Mouse (Mus musculus): ENCODE data around the gene P3h4. TPM values are rescaled to one million over a fixed set of nuclear protein-coding genes. Genes with fewer than 3 reads are reported as not detected.
"Not testable (repeated sequence)": the region's sequence is repeated elsewhere in the genome, so short reads cannot be mapped to it uniquely, and the experiment has no call there.

The P3h4 gene
- polyA plus RNA-seq, 1 experiment from 2014 or later = 69.1 TPM

DNA sequence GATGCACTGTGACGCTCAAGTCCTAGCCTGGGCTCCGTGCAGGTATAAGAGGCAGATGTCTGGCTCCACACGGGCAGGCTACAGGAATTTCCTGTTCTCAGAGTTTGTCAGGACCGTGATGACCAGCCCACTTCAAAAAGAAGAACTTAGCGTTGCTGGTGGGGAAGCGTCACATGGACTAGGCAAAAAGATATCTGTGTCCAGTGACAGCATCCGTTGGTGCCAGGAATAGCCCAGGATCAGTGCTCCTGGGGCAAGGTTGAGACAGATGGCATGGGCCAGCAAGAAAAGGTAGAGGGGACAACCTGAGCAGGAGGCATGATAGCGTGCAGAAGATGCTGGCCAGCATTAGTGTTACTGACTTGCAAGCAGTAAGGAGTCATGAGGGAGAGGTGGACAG, 44.8 kb downstream of the P3h4 start:
- Histone ChIP-seq H3K4me3 (ENCODE audit: low read length) (no peak overlapping the region), H3K4me1 (ENCODE audit: insufficient read depth, low read length) (no peaks in the 10 kb centered on the region), H3K9me3 (ENCODE audit: low read length) (no peaks in the 10 kb centered on the region), H3K27me3 (ENCODE audit: insufficient read depth, low read length) (no peaks in the 10 kb centered on the region), H3K27ac (ENCODE audit: low read length) (no peak overlapping the region), H3K36me3 (ENCODE audit: insufficient read depth, low read length) (peaks cover 41% of the 10 kb centered on the region), H3K9ac (replicated peaks; ENCODE audit: low read length) (no peak overlapping the region), H3K4me2 (replicated peaks; ENCODE audit: low read depth, low read length) (no peak overlapping the region)
- 73% methylated on average over 8 of the region's 8 CpGs for WGBS
- ATAC-seq (ENCODE audit: low FRiP score, low TSS enrichment) = no peak

DNA sequence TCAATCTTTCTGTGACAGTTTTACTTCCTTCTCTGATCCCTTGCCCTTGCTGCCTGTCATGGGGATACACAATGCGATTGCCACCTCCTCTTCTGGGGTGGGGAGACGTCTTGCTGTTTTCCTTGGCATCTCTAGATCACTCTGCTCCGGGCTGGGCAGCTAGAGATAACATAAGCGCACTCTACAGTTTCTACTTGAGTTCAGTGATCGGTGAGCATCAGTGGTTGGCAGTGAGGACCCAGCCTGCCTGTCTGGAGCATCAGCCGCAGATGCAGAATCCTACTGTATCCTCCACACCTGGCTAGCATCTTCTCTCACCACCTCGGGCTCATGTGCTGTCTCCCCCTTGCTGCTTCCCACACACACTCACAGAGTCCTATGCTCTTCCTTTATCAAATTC, 45.5 kb downstream of the P3h4 start:
- ATAC-seq (ENCODE audit: low FRiP score, low TSS enrichment) = no peak
- Histone ChIP-seq H3K27ac (ENCODE audit: low read length) (no peak overlapping the region), H3K9me3 (ENCODE audit: low read length) (no peaks in the 10 kb centered on the region), H3K4me2 (replicated peaks; ENCODE audit: low read depth, low read length) (no peak overlapping the region), H3K4me1 (ENCODE audit: insufficient read depth, low read length) (no peaks in the 10 kb centered on the region), H3K36me3 (ENCODE audit: insufficient read depth, low read length) (peaks cover 37% of the 10 kb centered on the region), H3K4me3 (ENCODE audit: low read length) (no peak overlapping the region), H3K27me3 (ENCODE audit: insufficient read depth, low read length) (no peaks in the 10 kb centered on the region), H3K9ac (replicated peaks; ENCODE audit: low read length) (no peak overlapping the region)
- WGBS = 36% methylated on average over 7 of the region's 7 CpGs

DNA sequence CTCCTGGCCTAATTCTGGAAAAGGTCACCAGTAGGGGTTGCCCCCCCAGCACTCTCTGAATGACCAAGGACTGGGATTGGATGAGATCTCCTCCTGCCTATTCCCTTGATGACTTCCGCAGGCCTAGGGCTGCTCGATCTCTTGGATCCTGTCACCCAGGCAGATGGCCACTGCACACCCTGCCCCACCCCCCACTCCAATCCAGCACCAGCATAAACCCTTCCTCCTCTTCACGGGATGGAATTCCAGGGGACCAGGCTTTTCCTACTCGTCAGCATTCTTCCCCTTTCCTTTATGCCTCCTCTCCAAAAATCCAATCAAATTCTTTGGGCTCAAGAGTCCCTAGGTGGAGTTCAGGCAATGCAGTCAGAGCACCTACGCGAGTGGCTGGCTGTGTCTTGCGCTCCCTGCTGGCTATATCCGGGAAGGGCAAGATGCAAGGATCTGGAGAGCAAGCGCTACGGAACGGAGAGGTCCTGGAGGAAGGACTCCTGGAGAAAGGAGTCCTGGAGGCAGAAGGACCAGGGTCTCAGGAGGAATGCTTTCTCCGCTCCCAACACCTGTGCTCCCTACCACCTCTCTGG, 51.6 kb downstream of the P3h4 start:
- 17% methylated on average over 12 of the region's 12 CpGs for WGBS
- no peaks in the 10 kb centered on the region for H3K36me3 ChIP-seq (ENCODE audit: insufficient read depth, low read length)
- H3K4me3 ChIP-seq (ENCODE audit: low read length) = no peak overlapping the region
- H3K27me3 ChIP-seq (ENCODE audit: insufficient read depth, low read length) = peaks cover 19% of the 10 kb centered on the region
- H3K27ac ChIP-seq (ENCODE audit: low read length) = no peak overlapping the region
- peak; percentile 65 for ATAC-seq (ENCODE audit: low FRiP score, low TSS enrichment)
- no peaks in the 10 kb centered on the region for H3K4me1 ChIP-seq (ENCODE audit: insufficient read depth, low read length)
- no peak overlapping the region for H3K9ac ChIP-seq (replicated peaks; ENCODE audit: low read length)
- H3K9me3 ChIP-seq (ENCODE audit: low read length) = no peaks in the 10 kb centered on the region
- H3K4me2 ChIP-seq (replicated peaks; ENCODE audit: low read depth, low read length) = no peak overlapping the region

DNA sequence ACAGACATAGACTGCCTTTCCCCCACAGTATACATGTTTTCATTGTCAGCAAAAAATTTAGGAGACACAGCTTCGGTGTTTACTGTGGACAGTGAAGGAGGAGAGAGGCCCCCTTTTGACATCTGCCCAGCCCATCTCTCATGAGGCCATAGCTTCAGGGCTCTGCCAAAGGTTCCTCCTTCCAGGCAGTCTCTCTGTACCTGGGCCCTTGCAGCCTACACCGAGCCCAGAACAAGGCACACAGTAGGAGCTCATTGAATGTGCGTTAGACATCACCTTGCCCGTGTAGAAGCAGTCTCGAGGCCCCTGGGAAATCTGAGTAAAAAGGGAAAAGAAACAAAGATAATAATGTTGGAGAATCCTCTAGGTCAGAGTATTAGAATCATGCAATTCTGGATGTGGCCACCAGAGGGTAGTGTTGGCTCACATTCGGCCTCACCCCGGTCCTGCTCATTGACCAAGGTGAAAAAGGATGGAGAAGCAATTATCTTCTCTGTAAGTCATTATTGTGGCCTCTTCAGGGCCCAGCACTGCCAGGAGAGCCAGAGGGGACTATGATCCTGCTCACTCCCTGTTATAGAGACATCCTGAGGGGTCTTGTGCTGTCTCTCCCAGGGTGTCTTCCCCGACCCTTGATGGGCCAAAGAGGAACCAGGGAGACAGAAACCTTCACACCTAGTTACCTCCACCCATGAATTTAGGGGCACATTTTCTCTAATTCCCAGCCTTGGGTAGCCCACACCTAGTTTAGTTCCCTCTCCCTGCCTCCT, 52.2 kb downstream of the P3h4 start:
- no peak overlapping the region for H3K27ac ChIP-seq (ENCODE audit: low read length)
- 12% methylated on average over 8 of the region's 8 CpGs for WGBS
- H3K4me3 ChIP-seq (ENCODE audit: low read length) = no peak overlapping the region
- peaks cover 20% of the 10 kb centered on the region for H3K27me3 ChIP-seq (ENCODE audit: insufficient read depth, low read length)
- no peaks in the 10 kb centered on the region for H3K36me3 ChIP-seq (ENCODE audit: insufficient read depth, low read length)
- H3K4me1 ChIP-seq (ENCODE audit: insufficient read depth, low read length) = no peaks in the 10 kb centered on the region
- ATAC-seq (ENCODE audit: low FRiP score, low TSS enrichment) = peak; percentile 66
- H3K4me2 ChIP-seq (replicated peaks; ENCODE audit: low read depth, low read length) = no peak overlapping the region
- H3K9me3 ChIP-seq (ENCODE audit: low read length) = no peaks in the 10 kb centered on the region
- H3K9ac ChIP-seq (replicated peaks; ENCODE audit: low read length) = no peak overlapping the region

DNA sequence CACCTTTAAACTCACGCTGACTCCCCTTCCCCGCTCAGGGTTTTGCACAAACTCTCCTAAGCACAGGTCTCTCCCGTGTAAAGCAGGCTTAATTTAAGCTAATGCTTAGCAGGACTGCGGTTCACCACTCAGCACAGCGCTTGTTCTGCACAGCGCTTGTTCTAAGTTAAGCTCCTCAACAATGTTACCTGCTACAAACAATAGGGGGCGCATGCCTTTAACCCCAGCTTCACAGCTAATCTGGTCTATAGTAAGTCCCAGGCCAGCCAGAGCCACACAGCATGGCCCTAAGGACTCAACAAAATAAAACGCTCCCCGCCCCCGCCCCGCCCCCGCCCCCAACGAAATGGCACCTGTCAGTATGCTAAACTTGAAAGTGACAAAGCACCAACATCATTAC, 53.6 kb downstream of the P3h4 start:
- peaks cover 32% of the 10 kb centered on the region for H3K27me3 ChIP-seq (ENCODE audit: insufficient read depth, low read length)
- not testable (repeated sequence) for H3K4me1 ChIP-seq (ENCODE audit: insufficient read depth, low read length); H3K4me2 ChIP-seq (replicated peaks; ENCODE audit: low read depth, low read length); H3K27ac ChIP-seq (ENCODE audit: low read length); H3K9me3 ChIP-seq (ENCODE audit: low read length); H3K36me3 ChIP-seq (ENCODE audit: insufficient read depth, low read length); H3K9ac ChIP-seq (replicated peaks; ENCODE audit: low read length); ATAC-seq (ENCODE audit: low FRiP score, low TSS enrichment); H3K4me3 ChIP-seq (ENCODE audit: low read length)
- WGBS = no CpG with 5 or more reads among the region's 13 CpGs

DNA sequence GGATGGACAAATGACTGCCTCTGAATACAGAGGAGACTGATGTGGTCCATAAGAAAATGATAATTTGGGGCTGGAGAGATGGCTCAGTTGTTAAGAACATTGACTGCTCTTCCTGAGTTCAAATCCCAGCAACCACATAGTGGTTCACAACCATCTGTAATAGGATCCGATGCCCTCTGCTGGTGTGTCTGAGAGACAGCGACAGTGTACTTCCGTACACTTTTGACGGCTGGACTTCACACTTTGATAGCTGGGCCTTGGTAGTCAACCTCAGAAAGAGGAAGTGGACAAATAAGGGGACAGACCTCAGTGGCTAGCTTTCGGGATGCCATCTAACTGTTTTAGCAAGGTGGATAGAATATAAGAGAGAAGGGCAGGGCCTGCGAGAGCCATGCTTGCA, 54.5 kb downstream of the P3h4 start:
- Histone ChIP-seq H3K9ac (replicated peaks; ENCODE audit: low read length) (no peak overlapping the region), H3K9me3 (ENCODE audit: low read length) (no peaks in the 10 kb centered on the region), H3K27me3 (ENCODE audit: insufficient read depth, low read length) (peaks cover 32% of the 10 kb centered on the region), H3K4me2 (replicated peaks; ENCODE audit: low read depth, low read length) (no peak overlapping the region), H3K27ac (ENCODE audit: low read length) (no peak overlapping the region), H3K4me1 (ENCODE audit: insufficient read depth, low read length) (peaks cover 8% of the 10 kb centered on the region), H3K36me3 (ENCODE audit: insufficient read depth, low read length) (no peaks in the 10 kb centered on the region), H3K4me3 (ENCODE audit: low read length) (no peak overlapping the region)
- ATAC-seq (ENCODE audit: low FRiP score, low TSS enrichment) = no peak
- 75% methylated on average over 6 of the region's 6 CpGs for whole genome bisulfite sequencing

Small RNA genes lying within 50 kb of the gene (microRNA-seq; reads per million reads assigned to microRNA genes)
- not detected for gene Gm27374

Other genes starting within 250 kb of the P3h4 start
- not detected in 2 replicates for gene Krt9, start 221.6 kb downstream of the P3h4 start, polyA plus RNA-seq (2015; fragmentation: Nextera tagmentation; extraction: Ambion mirVana)
- 0.90 and 1.7 TPM in 2 replicates for gene Krt14, start 207.3 kb downstream of the P3h4 start, polyA plus RNA-seq (2015; fragmentation: Nextera tagmentation; extraction: Ambion mirVana)
- gene Krt16, start 165.9 kb downstream of the P3h4 start, polyA plus RNA-seq (2015; fragmentation: Nextera tagmentation; extraction: Ambion mirVana) = not detected in 2 replicates
- 0.30 and 0.32 TPM in 2 replicates for gene Krt17, start 153.8 kb downstream of the P3h4 start, polyA plus RNA-seq (2015; fragmentation: Nextera tagmentation; extraction: Ambion mirVana)
- gene Krt42, start 145.0 kb downstream of the P3h4 start, polyA plus RNA-seq (2015; fragmentation: Nextera tagmentation; extraction: Ambion mirVana) = not detected in 2 replicates
- 1,403 and 1,568 TPM in 2 replicates for gene Eif1, start 95.0 kb downstream of the P3h4 start, polyA plus RNA-seq (2015; fragmentation: Nextera tagmentation; extraction: Ambion mirVana)
- not detected in 2 replicates for gene Gast, start 80.4 kb downstream of the P3h4 start, polyA plus RNA-seq (2015; fragmentation: Nextera tagmentation; extraction: Ambion mirVana)
- gene Hap1, start 58.7 kb downstream of the P3h4 start, polyA plus RNA-seq (2015; fragmentation: Nextera tagmentation; extraction: Ambion mirVana) = 15.5 and 18.6 TPM in 2 replicates
- 153 and 154 TPM in 2 replicates for gene Jup, start 17.1 kb downstream of the P3h4 start, polyA plus RNA-seq (2015; fragmentation: Nextera tagmentation; extraction: Ambion mirVana)
- 157 and 159 TPM in 2 replicates for gene Fkbp10, start 861 bp upstream of the P3h4 start, polyA plus RNA-seq (2015; fragmentation: Nextera tagmentation; extraction: Ambion mirVana)
- 126 and 131 TPM in 2 replicates for gene Nt5c3b, start 27.0 kb upstream of the P3h4 start, polyA plus RNA-seq (2015; fragmentation: Nextera tagmentation; extraction: Ambion mirVana)
- gene Klhl10, start 27.1 kb upstream of the P3h4 start, polyA plus RNA-seq (2015; fragmentation: Nextera tagmentation; extraction: Ambion mirVana) = 0.40 and 0.44 TPM in 2 replicates
- 8.4 and 10.1 TPM in 2 replicates for gene Klhl11, start 57.9 kb upstream of the P3h4 start, polyA plus RNA-seq (2015; fragmentation: Nextera tagmentation; extraction: Ambion mirVana)
- gene Acly, start 113.2 kb upstream of the P3h4 start, polyA plus RNA-seq (2015; fragmentation: Nextera tagmentation; extraction: Ambion mirVana) = 173 and 179 TPM in 2 replicates
- 1.0 and 1.1 TPM in 2 replicates for gene Ttc25, start 130.8 kb upstream of the P3h4 start, polyA plus RNA-seq (2015; fragmentation: Nextera tagmentation; extraction: Ambion mirVana)
- gene Cnp, start 160.1 kb upstream of the P3h4 start, polyA plus RNA-seq (2015; fragmentation: Nextera tagmentation; extraction: Ambion mirVana) = 30.1 and 33.6 TPM in 2 replicates
- 72.8 and 74.8 TPM in 2 replicates for gene Nkiras2, start 204.4 kb upstream of the P3h4 start, polyA plus RNA-seq (2015; fragmentation: Nextera tagmentation; extraction: Ambion mirVana)
- 235 and 267 TPM in 2 replicates for gene Dnajc7, start 205.3 kb upstream of the P3h4 start, polyA plus RNA-seq (2015; fragmentation: Nextera tagmentation; extraction: Ambion mirVana)

All from kidney, embryonic 16.5 days (tissue).